Mouse (Mus musculus) MEL (cell line): ENCODE measurements around the gene Lyz1. TPM values are rescaled to one million over a fixed set of nuclear protein-coding genes. Genes with fewer than 3 reads are reported as not detected.

ENCODE experiments used
- DNase-seq: peaks from one replicate; pipeline ENCODE4 v3.0.0; 2011; ENCODE audit warnings: low read depth, low spot score
- H3K27ac ChIP-seq: 2 replicates; pipeline ENCODE4 v1.5.1; 2012; ENCODE audit warnings: low read depth, mild to moderate bottlenecking, control low read depth, low read length, moderate library complexity; ENCODE audit not compliant: control insufficient read depth
- H3K27me3 ChIP-seq, 2 experiments: fragments of 150-350 bp in 1 of 2; sonication (generic) in 1 of 2; 2 replicates each; pipeline ENCODE4 v1.6.1; 2012; ENCODE audit warnings: low read length in 2 of 2, mild to moderate bottlenecking in 2 of 2, improper control_type of control experiment in 1 of 2, moderate library complexity in 1 of 2; ENCODE audit not compliant: insufficient read depth in 2 of 2, control insufficient read depth in 1 of 2
- H3K36me3 ChIP-seq, 2 experiments: 2 replicates each; pipeline ENCODE4 v1.6.1; 2012 to 2014; ENCODE audit warnings: low read length in 2 of 2, improper control_type of control experiment in 1 of 2, inconsistent platforms in 1 of 2, mild to moderate bottlenecking in 1 of 2; ENCODE audit not compliant: insufficient read depth in 2 of 2, control insufficient read depth in 1 of 2
- H3K4me1 ChIP-seq, 2 experiments: fragments of 150-350 bp in 1 of 2; sonication (generic) in 1 of 2; 2 replicates each; pipeline ENCODE4 v1.6.1; 2012; ENCODE audit warnings: low read length in 2 of 2, improper control_type of control experiment in 1 of 2, mild to moderate bottlenecking in 1 of 2; ENCODE audit not compliant: insufficient read depth in 2 of 2, control insufficient read depth in 1 of 2
- H3K4me3 ChIP-seq, 2 experiments: fragments of 150-350 bp in 1 of 2; sonication (generic) in 1 of 2; 2 replicates each; pipeline ENCODE4 v1.5.1; 2012; ENCODE audit warnings: low read depth in 2 of 2, low read length in 2 of 2, mild to moderate bottlenecking in 2 of 2, moderate library complexity in 2 of 2, control low read depth in 1 of 2, improper control_type of control experiment in 1 of 2; ENCODE audit not compliant: control insufficient read depth in 1 of 2, insufficient read depth in 1 of 2
- H3K79me2 ChIP-seq: 2 replicates; pipeline ENCODE4 v1.6.1; 2012; ENCODE audit warnings: mild to moderate bottlenecking, low read length, moderate library complexity; ENCODE audit not compliant: control insufficient read depth, poor library complexity, insufficient read depth
- H3K9ac ChIP-seq: 2 replicates; pipeline ENCODE4 v1.6.1; 2012; ENCODE audit warnings: low read depth, mild to moderate bottlenecking, control low read depth, low read length, moderate library complexity; ENCODE audit not compliant: control insufficient read depth, poor library complexity, severe bottlenecking
- H3K9me3 ChIP-seq: fragments of 150-350 bp; sonication (generic); replicated peaks from 2 replicates; pipeline ENCODE4 v1.6.1; 2012; ENCODE audit warnings: mild to moderate bottlenecking, low read length, improper control_type of control experiment, moderate library complexity; ENCODE audit not compliant: insufficient read depth
- CHD2 ChIP-seq: IDR thresholded peaks from 2 replicates; pipeline ENCODE4 v1.6.1; 2011; ENCODE audit warnings: low read length, improper control_type of control experiment
- CTCF ChIP-seq, 3 experiments: IDR thresholded peaks in 2 of 3; conservative IDR thresholded peaks in 1 of 3; 2 replicates each; pipeline ENCODE4 v1.5.1; 2011 to 2012; ENCODE audit warnings: low read length in 3 of 3, low read depth in 2 of 3, mild to moderate bottlenecking in 2 of 3, improper control_type of control experiment in 1 of 3, inconsistent platforms in 1 of 3, mixed read lengths in 1 of 3, moderate library complexity in 1 of 3; ENCODE audit not compliant: control insufficient read depth in 1 of 3, insufficient read depth in 1 of 3, poor library complexity in 1 of 3, severe bottlenecking in 1 of 3
- E2F4 ChIP-seq: IDR thresholded peaks from 2 replicates; pipeline ENCODE4 v1.6.1; 2011; ENCODE audit warnings: low read depth, low read length, improper control_type of control experiment, borderline replicate concordance
- ELF1 ChIP-seq: IDR thresholded peaks from 2 replicates; pipeline ENCODE4 v1.6.1; 2014; ENCODE audit warnings: low read depth, mild to moderate bottlenecking, inconsistent platforms, low read length, improper control_type of control experiment, moderate library complexity
- EP300 ChIP-seq, 2 experiments: IDR thresholded peaks; 2 replicates each; pipeline ENCODE4 v1.6.1; 2011; ENCODE audit warnings: improper control_type of control experiment in 2 of 2, low read length in 2 of 2, low read depth in 1 of 2, mild to moderate bottlenecking in 1 of 2
- ETS1 ChIP-seq: IDR thresholded peaks from 2 replicates; pipeline ENCODE4 v1.6.1; 2012; ENCODE audit warnings: low read depth, mild to moderate bottlenecking, inconsistent platforms, low read length, improper control_type of control experiment, moderate library complexity
- GABPA ChIP-seq: IDR thresholded peaks from 2 replicates; pipeline ENCODE4 v1.6.1; 2012; ENCODE audit warnings: low read depth, mild to moderate bottlenecking, inconsistent platforms, low read length, improper control_type of control experiment, moderate library complexity
- MEF2A ChIP-seq: IDR thresholded peaks from 2 replicates; pipeline ENCODE4 v1.6.1; 2014; ENCODE audit warnings: low read depth, mild to moderate bottlenecking, inconsistent platforms, low read length, improper control_type of control experiment; ENCODE audit not compliant: poor library complexity, insufficient replicate concordance, severe bottlenecking; ENCODE audit errors: extremely low read depth
- MYB ChIP-seq: IDR thresholded peaks from 2 replicates; pipeline ENCODE4 v1.6.1; 2011; ENCODE audit warnings: mild to moderate bottlenecking, low read depth, low read length, improper control_type of control experiment
- POLR2AphosphoS5 ChIP-seq: IDR thresholded peaks from 2 replicates; pipeline ENCODE4 v1.6.1; 2012; ENCODE audit warnings: low read depth, borderline replicate concordance, mild to moderate bottlenecking, inconsistent platforms, low read length, moderate library complexity, mixed read lengths
- RAD21 ChIP-seq: IDR thresholded peaks from 2 replicates; pipeline ENCODE4 v1.6.1; 2011; ENCODE audit warnings: mild to moderate bottlenecking, low read depth, low read length, improper control_type of control experiment
- SMC3 ChIP-seq: IDR thresholded peaks from 2 replicates; pipeline ENCODE4 v1.6.1; 2011; ENCODE audit warnings: low read depth, low read length, improper control_type of control experiment
- TBP ChIP-seq: IDR thresholded peaks from 2 replicates; pipeline ENCODE4 v1.8.0; 2011; ENCODE audit warnings: low read depth, low read length, improper control_type of control experiment
- TCF12 ChIP-seq: IDR thresholded peaks from 2 replicates; pipeline ENCODE4 v1.6.1; 2014; ENCODE audit warnings: low read depth, mild to moderate bottlenecking, inconsistent platforms, low read length, improper control_type of control experiment, moderate library complexity
- ZC3H11A ChIP-seq: IDR thresholded peaks from 2 replicates; pipeline ENCODE4 v1.6.1; 2012; ENCODE audit warnings: low read depth, mild to moderate bottlenecking, inconsistent platforms, low read length, improper control_type of control experiment
- ZMIZ1 ChIP-seq: IDR thresholded peaks from 2 replicates; pipeline ENCODE4 v1.6.1; 2012; ENCODE audit warnings: low read depth, mild to moderate bottlenecking, inconsistent platforms, low read length, improper control_type of control experiment, moderate library complexity
- ZNF384 ChIP-seq: IDR thresholded peaks from 2 replicates; pipeline ENCODE4 v1.6.1; 2012; ENCODE audit warnings: low read depth, mild to moderate bottlenecking, inconsistent platforms, low read length, improper control_type of control experiment
- polyA plus RNA-seq, 2 experiments: library from polyadenylated mRNA; stranded (reverse) in 1 of 2; unstranded in 1 of 2; fragments of >175 nt in 1 of 2; fragments of >200 nt in 1 of 2; gene quantifications; 2 replicates each; pipeline versions ENCODE4 v1.2.1 to v1.2.4; 2012; ENCODE audit warnings: low replicate concordance in 2 of 2, low read depth in 1 of 2; ENCODE audit not compliant: insufficient read length in 2 of 2, insufficient read depth in 1 of 2, missing spikeins in 1 of 2
- total RNA-seq: library from RNA; depleted of rRNA; stranded (reverse); fragments of 300-350 nt; gene quantifications from 2 replicates; pipeline ENCODE4 v1.2.3, GENCODE M21; 2012

The Lyz1 gene
- total and polyA plus RNA-seq, 3 experiments = not detected

GRCm38 (mm10) chr10:117322630-117323029, 30.0 kb upstream of the Lyz1 start:
- peaks cover 0 to 3% of the 10 kb centered on the region in 2 experiments; a peak in 2 of 4 replicates for H3K27me3 ChIP-seq
- no peaks in the 10 kb centered on the region for H3K36me3 ChIP-seq
- no peak overlapping the region for H3K9ac ChIP-seq
- no peak overlapping the region for H3K27ac ChIP-seq
- TF ChIP-seq MYB (no peak), ZMIZ1 (no peak), RAD21 (no peak), CTCF (IDR thresholded peaks at IDR 0.05 in 2 of 3, conservative IDR thresholded peaks at IDR 0.05 in 1 of 3; ENCODE audit: control insufficient read depth in 1 of 3, insufficient read depth in 1 of 3, low read depth in 2 of 3, low read length in 3 of 3, poor library complexity in 1 of 3, severe bottlenecking in 1 of 3) (no peak), ZC3H11A (no peak), SMC3 (no peak), CHD2 (no peak), ELF1 (no peak)
- H3K4me3 ChIP-seq = no peak overlapping the region
- H3K79me2 ChIP-seq = no peaks in the 10 kb centered on the region
- no peak for DNase-seq
- H3K9me3 ChIP-seq = no peaks in the 10 kb centered on the region
- no peaks in the 10 kb centered on the region for H3K4me1 ChIP-seq

- peaks cover 0 to 3% of the 10 kb centered on the region in 2 experiments; a peak in 3 of 4 replicates for H3K27me3 ChIP-seq
- H3K36me3 ChIP-seq = no peaks in the 10 kb centered on the region
- H3K4me3 ChIP-seq = no peak overlapping the region
- no peaks in the 10 kb centered on the region for H3K9me3 ChIP-seq
- no peaks in the 10 kb centered on the region for H3K4me1 ChIP-seq
- TF ChIP-seq ZMIZ1 (no peak), ZNF384 (no peak), TBP (no peak), GABPA (no peak), ETS1 (no peak), MEF2A (no peak), E2F4 (no peak), POLR2AphosphoS5 (no peak), TCF12 (no peak), EP300 (IDR thresholded peaks at IDR 0.05; ENCODE audit: low read depth in 1 of 2, low read length in 2 of 2) (no peak), SMC3 (no peak), RAD21 (no peak)
- no peak for DNase-seq
- H3K79me2 ChIP-seq = no peaks in the 10 kb centered on the region
- H3K27ac ChIP-seq = no peak overlapping the region
- no peak overlapping the region for H3K9ac ChIP-seq
Measured at GRCm38 (mm10) chr10:117320571-117320981, 27.9 kb upstream of the Lyz1 start.
